Mouse (Mus musculus): ENCODE measurements around the gene Nr1d1.
A peak's percentile ranks its signal among the peaks of the same experiment; 100 is the strongest.

The Nr1d1 gene

DNA sequence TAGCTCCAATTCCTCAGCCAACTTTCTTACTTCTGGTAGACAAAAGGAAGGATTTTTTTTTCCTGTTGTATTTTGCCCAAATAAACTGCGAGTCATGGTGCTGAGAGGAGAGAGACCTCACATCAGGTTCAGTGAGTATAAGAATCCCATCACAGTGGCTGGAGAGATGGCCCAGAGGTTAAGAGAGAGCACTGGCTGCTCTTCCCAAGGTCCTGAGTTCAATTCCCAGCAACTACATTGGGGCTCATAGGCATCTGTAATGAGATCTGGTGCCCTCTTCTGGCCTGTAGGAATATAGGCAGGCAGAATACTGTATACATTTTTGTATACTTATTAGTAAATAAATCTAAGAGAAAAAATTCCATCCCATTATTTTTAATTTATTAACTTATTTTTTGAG, 12.6 kb upstream of the Nr1d1 start:
- no peak for DNase-seq

DNA sequence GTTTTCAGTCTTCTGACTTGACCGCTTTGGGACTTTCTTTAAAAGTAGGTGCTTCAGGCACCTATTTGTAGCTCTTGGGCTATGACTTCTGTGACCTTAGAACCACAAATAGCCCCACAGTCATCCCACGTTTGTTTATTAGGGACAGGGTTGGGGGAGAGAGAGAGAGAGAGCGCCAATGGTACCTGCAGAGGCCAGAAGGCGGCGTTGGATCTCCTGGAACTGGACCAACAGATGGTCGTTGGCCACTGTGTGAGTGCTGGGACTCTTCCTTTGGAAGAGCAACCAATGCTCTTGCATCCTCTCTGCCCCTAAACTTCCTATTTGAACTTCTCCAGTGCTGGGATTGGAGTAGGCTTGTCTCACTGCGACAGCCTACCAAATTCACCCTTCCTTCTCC, 12.1 kb upstream of the Nr1d1 start:
- no peak for DNase-seq

DNA sequence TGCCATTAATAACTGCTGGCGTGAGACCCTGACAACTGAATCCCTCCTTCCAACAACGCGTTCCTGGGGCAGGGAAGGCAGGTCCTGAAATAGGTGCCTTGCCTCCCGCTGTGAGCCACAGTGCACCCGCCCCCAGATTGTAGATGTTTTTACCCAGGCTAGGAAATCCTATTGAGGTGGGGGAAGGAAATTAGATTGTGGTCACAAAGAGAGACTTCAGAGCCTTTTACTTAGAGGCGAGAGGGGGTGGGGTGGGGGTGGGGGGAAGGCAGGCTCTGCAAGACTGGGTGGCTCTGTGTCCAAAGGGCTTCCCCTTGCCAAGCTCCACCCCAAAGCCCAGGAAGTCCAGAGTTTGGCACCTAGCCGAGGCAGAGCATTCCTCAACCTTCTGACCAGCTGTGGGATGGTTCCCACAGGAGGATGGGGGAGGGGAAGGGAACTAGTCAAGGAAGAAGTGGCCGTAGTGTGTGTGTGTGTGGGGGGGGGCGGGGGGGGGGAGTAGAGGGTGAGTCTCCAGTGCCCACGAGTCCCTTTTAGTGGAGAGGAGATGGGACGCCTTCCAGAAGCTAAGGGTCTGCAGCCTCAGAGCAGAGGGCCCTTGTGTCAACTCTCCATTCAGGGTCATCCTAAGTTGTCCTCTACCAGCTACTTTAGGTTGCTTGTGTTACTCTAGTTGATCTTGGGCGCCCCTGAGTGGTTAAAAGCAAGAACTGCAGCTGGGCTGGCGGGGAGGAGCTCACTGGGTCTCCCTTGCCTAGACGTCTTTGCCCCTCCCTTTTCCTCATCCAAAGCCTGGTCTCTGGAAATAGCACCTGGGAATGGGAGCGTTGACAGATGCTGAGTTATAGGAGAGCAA, 11.5 kb upstream of the Nr1d1 start:
- peak; percentile 99 for DNase-seq

DNA sequence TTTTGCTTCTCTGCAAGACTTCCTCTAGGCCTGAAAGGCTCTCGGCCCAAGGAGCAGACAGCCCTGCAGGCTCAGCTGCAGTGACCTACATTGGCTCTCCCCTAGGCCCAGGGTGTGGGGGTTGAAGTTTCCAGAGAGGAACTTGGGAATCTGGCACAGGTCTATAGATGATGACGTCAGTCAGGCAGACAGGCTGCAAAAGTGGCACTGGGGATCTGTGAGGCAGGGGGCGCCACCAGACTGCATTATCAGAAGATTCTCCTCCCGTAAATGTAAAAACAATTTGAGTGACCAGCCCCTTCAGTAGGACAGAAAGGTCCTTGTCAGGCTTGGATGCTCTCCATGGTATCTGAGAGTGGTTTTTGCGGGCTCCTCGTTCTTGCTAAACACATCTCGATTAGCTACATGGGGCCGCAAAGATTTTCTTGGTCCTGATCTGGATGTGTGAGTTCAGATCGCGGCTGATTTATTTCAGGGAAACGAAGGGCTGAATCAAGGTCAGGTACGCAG, 10.7 kb upstream of the Nr1d1 start:
- DNase-seq, result peak; percentile 88

DNA sequence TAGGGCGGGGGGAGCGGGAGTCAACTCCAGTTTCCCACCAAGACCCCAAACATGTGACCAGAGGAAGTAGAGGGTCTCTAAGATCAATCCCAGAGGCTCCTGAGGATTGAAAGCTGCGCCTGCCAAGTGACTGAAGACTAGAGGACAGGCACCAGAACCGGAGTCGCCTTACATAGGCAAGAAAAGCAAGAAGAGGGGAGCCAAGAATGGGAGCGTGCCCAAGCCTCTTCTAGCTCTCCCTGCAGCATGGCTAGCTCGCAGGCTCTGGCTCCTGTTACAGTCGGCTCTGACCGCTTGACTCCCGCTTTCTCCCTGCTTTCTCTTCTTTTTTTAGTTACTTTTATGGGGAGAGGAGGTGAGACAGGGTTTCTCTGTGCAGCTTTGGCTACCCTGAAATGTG, 10.1 kb upstream of the Nr1d1 start:
- peak; percentile 35 for DNase-seq

DNA sequence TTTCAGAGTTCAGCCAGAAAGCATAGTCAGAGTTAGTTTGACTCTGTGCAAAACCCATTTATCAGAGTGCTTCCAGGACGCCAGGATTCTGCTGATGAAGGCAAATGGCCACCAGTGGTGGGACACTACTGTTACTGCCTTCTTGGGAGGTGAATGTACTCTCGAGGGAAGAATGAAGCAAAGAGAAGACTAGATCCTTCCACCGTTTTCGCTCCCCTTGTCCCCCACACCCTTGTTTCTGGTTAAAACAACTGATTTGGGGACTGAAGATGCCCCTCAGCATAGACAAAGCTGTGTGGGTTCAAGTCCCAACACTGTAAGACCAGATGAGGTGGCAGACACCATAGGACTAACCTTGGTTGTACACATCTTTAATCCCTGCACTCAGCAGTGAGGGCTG, 9.0 kb upstream of the Nr1d1 start:
- no peak for DNase-seq

DNA sequence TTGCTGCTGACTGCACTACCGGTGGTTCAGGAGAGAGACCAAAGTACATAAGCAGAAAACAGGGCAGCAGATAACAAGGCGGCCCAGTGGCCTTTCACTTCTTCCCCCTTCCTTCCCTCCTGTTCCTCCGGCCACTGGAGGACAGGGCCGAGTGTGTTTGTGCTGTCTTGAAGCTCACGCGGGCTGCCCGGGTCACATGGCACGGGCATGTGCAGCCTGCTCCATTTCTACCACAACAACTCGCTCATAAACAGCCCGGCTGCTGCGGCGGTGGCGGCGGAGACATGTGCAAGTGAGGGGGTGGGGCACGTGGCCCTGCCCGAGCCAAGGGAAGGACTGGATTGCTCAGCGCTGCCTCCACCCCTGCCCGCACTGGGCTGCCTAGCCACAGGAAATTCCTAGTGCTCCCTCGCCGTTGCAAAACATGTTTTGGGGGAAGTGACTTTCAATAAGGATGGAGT, 8.1 kb upstream of the Nr1d1 start:
- DNase-seq, result peak; percentile 100

DNA sequence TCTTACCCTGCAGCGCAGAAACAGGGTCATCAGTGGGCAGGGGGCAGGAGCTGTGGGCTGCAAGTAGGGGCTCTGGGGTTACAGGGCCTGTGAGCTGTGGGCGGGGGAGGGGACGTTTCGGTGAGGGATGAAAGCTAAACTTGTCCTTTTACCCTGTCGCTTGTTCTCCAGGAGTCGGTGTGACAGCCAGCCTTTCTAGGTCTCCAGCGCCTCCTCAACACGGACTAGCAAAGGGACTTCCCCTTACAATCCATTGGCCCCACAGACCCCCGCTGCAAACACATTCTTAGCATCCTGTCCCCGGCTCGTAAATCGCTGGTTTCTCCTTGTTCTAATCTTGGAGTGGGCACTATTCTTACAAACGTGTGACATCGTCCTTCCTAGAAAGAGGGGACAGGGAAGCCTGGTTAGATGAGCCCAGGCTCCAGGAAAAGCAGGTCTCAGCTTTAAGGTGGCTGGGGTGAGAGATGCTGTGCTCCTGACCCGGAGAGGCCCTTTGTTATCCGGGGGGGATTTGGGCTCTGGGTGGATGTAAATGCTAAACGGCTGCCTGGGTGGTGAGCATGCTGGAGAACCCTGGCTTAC, 7.6 kb upstream of the Nr1d1 start:
- no peak for DNase-seq

DNA sequence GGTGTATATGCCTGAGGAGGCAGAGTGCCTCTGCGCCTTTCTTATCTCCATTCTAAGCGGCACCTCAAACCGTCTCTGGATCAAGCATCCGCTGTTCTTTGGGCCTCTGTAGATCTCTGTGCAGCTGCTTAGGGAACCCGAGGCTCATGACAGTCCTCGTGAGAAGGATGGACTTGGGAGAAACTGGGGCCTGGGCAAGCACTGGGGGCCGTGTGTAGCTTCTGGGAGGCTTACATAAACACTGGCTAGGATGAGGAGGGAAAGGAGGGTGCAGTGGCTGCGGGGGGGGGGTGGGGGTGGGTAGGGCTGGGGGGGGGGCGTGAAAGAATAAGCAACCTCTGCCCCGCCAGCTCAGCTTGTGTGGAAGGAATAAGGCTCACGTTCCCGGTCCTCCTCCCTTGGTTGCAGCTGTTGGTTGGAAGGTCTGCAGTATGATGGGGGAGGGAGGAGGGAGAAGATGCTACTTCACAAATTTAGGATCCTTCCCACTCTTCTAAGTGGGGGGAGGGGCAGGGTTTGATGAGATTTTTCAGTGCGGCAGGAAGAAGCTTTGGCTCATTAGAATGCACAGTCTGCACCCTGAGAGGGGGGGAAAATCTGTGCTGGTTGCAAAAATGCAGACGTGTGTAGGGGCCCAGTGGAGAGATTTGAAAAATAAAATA, 6.8 kb upstream of the Nr1d1 start:
- peak; percentile 58 for DNase-seq

DNA sequence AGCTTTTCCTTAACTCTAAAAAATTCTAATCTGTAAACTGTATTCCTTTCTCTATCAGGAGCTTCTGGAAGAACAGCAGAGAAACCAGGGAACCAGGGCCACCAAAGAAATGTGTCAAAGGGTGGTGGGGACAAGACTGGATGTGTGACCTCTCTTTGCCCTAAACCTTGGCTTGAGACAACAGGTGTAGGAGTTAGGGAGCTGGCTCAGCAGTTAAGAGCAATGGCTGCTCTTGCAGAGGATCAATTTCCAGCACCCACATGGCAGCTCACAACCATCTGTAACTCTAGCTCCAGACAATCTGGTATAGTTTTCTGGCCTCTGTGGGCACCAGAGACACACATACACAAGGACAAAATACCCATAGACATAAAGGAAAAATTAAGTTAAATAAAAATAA, 2.8 kb upstream of the Nr1d1 start:
- DNase-seq, result no peak

DNA sequence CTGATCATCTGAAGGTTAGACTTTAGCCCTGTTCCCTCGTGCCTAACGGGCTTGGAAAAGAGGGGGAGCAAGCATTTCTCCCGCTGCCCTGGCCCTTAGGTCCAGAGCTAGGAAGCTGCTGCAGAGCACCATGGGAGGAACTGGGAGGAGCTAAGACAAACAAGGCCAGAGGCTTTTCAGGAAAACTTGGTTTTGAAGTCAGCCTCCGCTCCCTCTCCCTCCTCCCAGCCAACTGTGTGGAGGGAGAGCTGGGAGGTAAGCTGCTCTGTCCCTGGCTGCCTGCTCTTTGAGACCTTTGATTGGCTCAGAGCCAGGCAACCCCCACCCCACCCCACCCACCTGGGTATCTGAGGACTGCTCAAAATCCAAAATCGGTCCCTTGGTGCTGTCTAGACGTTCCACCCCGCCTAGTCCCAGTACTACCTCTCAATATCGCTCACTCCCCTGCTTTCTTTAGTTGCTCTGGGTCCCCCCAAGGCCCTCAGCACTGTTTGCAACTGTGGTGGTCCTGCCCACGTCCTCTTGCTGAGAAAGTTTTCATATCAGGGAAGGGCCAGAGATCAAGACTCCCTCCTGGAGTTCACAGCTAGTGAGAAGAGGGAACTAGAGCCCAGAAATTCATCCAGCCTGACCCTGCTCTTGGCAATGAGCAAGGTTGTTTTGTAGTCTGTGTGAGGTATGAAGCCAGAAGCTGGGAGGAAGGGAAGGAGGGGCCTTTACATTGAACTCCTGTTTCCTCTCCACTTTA, 1.9 kb upstream of the Nr1d1 start:
- DNase-seq, result peak; percentile 89

DNA sequence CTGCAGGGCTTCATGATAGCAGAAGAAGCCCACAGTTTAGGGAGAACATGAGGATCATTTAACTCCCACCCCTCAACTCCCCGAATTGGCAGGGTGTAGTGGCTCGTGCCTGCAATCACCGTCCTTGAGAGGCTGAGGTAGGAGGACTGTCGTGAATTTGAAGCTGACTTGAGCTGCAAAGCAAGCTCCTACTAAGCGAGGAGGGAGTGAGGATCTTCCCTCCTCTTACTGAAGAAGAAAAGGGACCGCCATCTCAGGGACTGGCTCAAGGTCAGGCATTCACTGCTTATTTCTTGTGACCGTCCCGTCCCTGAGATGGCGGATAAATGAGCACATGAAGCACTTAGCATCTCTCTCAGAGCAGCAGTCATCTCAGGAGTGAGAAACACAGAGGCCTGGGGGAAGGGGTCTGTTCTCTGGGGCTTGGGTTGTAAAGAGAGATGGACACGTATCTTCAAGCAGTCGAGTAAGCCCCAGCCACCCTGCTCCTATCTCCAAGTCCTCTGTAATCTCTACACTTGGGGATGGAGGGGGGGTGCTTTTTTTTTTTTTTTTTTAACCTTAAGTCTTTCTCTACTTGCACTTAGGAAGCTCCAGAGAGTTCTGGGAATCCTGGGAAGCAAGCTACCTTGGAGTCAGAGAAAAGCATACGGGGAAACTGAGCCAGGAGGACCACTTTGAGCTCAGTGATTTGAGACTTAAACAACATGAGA, 1.1 kb upstream of the Nr1d1 start:
- no peak for DNase-seq

DNA sequence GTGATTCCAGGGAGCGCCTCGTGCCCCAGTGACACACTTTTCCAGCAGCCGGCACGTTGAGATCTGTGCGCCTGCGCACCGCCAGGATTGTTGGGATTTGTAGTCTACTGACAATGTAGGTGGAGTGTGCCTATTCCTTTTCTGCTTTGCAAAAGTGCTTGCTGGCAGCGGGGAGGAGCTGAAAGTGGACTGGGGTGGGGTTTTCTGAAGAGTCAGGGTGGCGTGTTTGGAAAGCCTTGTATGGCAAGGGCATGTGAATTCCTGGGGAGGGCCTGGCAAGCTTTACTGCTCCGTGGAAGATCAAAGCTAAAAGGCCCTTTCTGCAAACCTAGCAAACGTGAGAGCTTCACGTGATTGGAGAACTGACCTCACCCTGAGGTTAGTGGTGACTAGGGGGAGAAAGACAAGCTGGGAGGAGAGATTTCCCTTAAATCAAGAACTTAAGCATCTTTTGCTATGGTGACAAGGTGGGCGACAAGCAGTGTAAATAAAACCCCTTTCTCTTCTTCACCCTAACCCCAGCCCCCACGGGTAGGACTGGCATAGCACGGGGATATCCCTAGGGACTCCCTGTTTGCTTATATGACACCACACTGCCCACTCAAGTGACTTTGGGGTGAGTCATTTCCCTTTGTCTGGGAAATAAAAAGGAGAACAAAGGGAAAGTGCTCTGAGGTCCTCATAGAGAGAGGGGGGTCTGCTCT, 367 bp upstream of the Nr1d1 start:
- peak; percentile 100 for DNase-seq

DNA sequence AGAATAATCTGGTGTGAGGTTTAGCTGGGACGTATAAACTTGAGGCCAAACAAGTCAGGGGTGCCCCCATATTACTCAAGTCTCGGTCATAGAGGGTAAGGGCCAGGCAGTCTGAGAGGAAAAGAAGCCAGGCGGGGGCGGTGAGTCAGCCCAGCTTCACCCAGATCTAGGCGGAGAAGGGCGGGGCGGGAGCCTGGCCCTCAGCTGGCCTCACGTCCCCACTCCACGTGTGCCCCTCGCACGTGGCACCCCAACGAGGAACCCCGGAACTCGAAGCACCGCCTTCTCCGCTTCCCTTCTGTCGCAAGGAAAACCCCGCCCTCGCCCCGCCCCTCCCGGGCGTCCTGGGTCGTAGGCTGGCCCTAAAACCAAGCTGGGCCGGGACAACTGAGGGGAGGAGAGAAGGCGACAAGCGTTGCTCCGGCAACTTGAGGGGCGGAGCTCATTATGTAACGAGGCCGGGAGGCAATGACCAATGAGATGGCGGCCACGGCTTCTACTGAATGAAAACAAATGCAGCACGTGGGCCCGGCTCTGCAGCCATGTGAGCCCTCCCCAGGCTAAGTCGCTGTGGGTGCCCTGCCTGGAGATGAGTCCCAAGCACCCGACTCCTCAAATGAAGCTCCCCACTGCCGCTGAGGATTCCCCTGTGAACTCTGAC, 1.4 kb downstream of the Nr1d1 start:
- DNase-seq, result peak; percentile 100

DNA sequence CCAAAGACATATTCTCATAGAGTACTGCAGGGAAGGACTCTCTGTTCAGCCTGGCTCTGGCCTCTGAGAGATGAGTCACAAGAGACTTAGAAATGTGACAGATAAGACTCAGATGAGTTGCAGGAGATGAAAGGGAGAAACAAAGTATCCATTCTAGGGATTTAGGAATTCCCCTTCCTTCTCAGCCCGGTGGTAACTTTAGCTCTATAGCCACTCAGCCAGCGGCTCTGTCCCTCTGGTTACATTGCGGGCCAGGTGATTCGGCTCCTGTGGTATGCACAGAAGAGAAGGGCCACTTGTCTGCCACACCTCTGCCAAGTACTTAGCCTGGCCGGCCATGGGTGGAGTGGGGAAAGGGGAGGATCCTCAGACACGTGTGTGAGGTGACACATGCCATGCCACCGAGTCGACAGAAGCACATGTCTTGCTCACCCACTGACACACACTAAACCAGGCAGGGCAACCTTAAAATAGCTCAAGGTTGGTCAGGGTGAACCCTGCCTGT, 2.4 kb downstream of the Nr1d1 start:
- peak; percentile 96 for DNase-seq

DNA sequence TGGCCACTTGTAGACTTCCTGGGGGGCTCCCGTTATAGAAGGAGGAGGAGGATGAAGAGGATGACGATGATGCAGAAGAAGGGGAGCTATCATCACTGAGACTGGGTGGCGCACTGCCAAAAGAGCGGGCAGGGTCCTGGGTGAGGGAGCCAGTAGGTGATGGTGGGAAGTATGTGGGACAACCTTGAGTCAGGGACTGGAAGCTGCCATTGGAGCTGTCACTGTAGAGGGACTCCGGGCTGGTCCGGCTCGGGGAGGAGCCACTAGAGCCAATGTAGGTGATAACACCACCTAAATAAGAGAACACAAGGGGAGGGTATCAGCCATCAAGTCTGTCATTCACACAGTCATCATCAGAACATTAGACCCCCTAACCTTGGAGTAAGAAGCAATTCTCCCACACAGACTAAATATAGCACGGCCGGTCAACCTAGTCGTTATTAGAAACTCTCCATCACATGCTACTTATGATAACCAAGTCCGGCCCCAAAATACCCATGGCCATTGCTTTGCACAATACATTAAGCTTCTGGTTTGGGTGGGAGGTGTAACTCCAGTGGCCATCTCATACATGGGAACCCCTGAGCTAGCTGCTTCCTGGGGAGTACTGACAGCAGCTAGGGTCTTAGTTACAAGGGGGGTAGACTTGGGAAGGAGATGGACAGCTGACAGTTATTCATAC, 3.1 kb downstream of the Nr1d1 start:
- peak; percentile 46 for DNase-seq

DNA sequence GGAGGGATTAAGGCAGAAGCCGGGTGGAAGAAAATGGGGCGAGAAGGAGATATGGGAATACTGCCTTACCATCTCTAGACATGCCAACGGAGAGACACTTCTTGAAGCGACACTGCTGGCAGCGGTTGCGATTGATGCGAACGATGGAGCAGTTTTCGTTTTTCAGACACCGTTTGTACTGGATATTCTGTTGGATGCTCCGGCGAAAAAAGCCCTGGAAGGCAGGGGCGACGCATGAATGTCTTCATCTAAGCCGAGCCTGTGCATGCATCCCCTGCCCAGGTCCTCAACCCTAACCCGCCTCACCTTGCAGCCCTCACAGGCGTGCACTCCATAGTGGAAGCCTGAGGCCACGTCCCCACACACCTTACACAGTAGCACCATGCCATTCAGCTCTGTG, 4.0 kb downstream of the Nr1d1 start:
- peak; percentile 30 for DNase-seq

DNA sequence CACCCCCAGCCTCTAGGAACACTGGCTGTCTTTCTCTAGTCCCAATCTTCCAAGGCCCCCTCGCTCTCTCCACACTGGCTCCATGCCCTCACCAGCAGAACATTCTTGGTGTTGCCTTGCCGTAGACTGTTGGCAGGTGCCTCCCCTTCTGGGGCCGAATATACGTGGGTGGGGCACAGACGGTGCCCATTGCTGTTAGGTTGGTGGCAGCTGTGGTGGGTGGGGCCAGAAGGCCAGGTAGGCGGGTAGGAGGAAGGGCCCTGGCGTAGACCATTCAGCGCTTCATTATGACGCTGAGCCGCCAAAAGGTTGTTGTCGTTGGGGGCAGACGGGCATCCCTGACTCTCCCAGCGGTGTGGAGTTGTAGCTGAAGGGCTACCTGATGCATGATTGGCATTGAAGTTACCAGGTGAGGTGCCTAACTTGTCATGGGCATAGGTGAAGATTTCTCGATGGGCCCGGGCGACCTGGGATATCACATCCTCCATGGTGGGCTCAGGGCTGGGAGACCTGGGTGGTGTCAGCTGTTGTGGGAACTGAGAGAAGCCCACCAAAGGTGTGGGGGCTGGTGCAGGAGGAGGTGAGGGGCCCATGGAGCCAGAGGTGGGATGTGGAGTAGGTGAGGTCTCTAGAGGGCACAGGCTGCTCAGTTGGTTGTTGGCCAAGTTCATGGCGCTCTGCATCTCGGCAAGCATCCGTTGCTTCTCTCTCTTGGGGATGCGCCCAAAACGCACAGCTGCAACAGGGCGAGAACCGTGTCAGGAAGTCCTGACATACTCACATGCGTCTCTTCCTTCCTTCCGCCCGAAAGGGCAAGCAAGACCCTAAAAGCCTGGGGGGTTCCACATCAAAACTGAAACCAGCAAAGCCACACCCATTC, 4.8 kb downstream of the Nr1d1 start:
- DNase-seq, result peak; percentile 55

Measured in kidney, adult 11 months (tissue).